Mouse (Mus musculus): Measurements from ENCODE around the gene 2810021J22Rik. TPM values are rescaled to one million over a fixed set of nuclear protein-coding genes. Genes with fewer than 3 reads are reported as not detected.

The 2810021J22Rik gene
- polyA plus RNA-seq, 1 experiment from 2014 or later = 11.4 TPM

DNA sequence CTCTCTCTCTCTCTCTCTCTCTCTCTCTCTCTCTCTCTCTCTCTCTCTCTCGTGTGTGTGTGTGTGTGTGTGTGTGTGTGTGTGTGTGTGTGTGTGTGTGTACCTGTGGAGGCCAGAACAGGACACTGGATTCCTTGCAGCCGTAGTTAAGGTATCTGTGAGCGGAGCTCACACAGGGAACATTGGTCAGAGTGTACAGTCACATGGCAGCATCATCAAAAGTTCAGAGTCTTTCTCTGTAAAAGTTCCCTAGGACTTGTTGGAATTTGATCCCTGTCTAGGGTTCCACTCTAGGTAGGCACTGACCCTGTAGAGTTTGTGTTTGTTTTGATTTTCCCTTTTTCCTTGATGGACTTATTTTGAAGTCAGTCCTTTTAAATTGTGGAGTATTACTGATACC, 59.6 kb downstream of the 2810021J22Rik start:
- Histone ChIP-seq H3K27ac (ENCODE audit: low read depth, low read length) (no peak overlapping the region), H3K9me3 (ENCODE audit: control insufficient read depth, low read length) (no peaks in the 10 kb centered on the region), H3K4me3 (ENCODE audit: low read depth, low read length) (no peak overlapping the region), H3K9ac (ENCODE audit: low read depth, low read length) (no peak overlapping the region), H3K27me3 (ENCODE audit: control insufficient read depth, insufficient read depth, low read length) (no peaks in the 10 kb centered on the region), H3K4me2 (replicated peaks; ENCODE audit: low read depth, low read length) (no peak overlapping the region), H3K36me3 (ENCODE audit: control insufficient read depth, insufficient read depth, low read length) (peaks cover 2% of the 10 kb centered on the region; the same call in 1 of the 2 replicates), H3K4me1 (replicated peaks; ENCODE audit: control insufficient read depth, insufficient read depth, low read length) (no peaks in the 10 kb centered on the region)
- DNase-seq (ENCODE audit: low spot score) (no peak), ATAC-seq (ENCODE audit: low FRiP score) (no peak)
- WGBS = 92% methylated on average over 2 of the region's 3 CpGs

- H3K36me3 ChIP-seq (ENCODE audit: control insufficient read depth, insufficient read depth, low read length) = peaks cover 4% of the 10 kb centered on the region; the same call in 1 of the 2 replicates
- H3K4me3 ChIP-seq (ENCODE audit: low read depth, low read length) = no peak overlapping the region
- no peaks in the 10 kb centered on the region for H3K9me3 ChIP-seq (ENCODE audit: control insufficient read depth, low read length)
- no peaks in the 10 kb centered on the region for H3K4me1 ChIP-seq (replicated peaks; ENCODE audit: control insufficient read depth, insufficient read depth, low read length)
- no peak overlapping the region for H3K27ac ChIP-seq (ENCODE audit: low read depth, low read length)
- DNase-seq (ENCODE audit: low spot score) (no peak), ATAC-seq (ENCODE audit: low FRiP score) (no peak)
- H3K4me2 ChIP-seq (replicated peaks; ENCODE audit: low read depth, low read length) = no peak overlapping the region
- no peaks in the 10 kb centered on the region for H3K27me3 ChIP-seq (ENCODE audit: control insufficient read depth, insufficient read depth, low read length)
- no peak overlapping the region for H3K9ac ChIP-seq (ENCODE audit: low read depth, low read length)
- 84% methylated on average over 2 of the region's 2 CpGs for WGBS
Measured at GRCm38 (mm10) chr11:58927053-58927452, 60.0 kb downstream of the 2810021J22Rik start.

GRCm38 (mm10) chr11:58927790-58928651, 61.0 kb downstream of the 2810021J22Rik start:
- H3K9me3 ChIP-seq (ENCODE audit: control insufficient read depth, low read length) = no peaks in the 10 kb centered on the region
- H3K27me3 ChIP-seq (ENCODE audit: control insufficient read depth, insufficient read depth, low read length) = no peaks in the 10 kb centered on the region
- 0 out of 2 replicates have a peak overlapping the region, but pooled peaks have one; percentile 6 for H3K4me3 ChIP-seq (ENCODE audit: low read depth, low read length)
- peaks cover 4% of the 10 kb centered on the region for H3K36me3 ChIP-seq (ENCODE audit: control insufficient read depth, insufficient read depth, low read length)
- peak; percentile 56 for ATAC-seq (ENCODE audit: low FRiP score)
- 0 out of 2 replicates have a peak overlapping the region, but pooled peaks have one; percentile 19 for H3K9ac ChIP-seq (ENCODE audit: low read depth, low read length)
- H3K4me2 ChIP-seq (replicated peaks; ENCODE audit: low read depth, low read length) = no peak overlapping the region
- peak; percentile 84 for DNase-seq (ENCODE audit: low spot score)
- 36% methylated on average over 20 of the region's 20 CpGs for WGBS
- no peaks in the 10 kb centered on the region for H3K4me1 ChIP-seq (replicated peaks; ENCODE audit: control insufficient read depth, insufficient read depth, low read length)
- peak overlapping the region; percentile 30; the same call in 1 of the 2 replicates for H3K27ac ChIP-seq (ENCODE audit: low read depth, low read length)

DNA sequence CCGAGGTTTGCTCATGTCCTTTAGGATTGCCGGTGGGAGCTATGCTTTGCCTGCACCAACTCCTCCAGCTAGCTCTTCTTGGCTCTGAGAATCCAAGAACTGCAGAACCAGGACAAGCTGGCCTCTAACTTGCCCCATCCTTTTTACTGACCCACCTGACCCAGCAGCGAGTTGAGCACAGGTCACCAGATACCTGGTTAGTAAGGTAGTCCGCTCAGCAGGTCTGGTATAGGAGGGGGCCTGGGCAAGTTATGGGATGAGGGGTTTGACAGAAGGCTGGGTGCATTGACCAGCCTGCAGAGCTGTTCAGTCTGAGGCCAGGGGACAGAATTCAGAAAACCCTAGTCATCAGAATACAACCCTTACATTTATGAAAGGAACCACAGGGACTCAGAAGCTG, 62.0 kb downstream of the 2810021J22Rik start:
- Histone ChIP-seq H3K9ac (ENCODE audit: low read depth, low read length) (no peak overlapping the region), H3K4me1 (replicated peaks; ENCODE audit: control insufficient read depth, insufficient read depth, low read length) (no peaks in the 10 kb centered on the region), H3K27me3 (ENCODE audit: control insufficient read depth, insufficient read depth, low read length) (no peaks in the 10 kb centered on the region), H3K36me3 (ENCODE audit: control insufficient read depth, insufficient read depth, low read length) (peaks cover 10% of the 10 kb centered on the region), H3K4me3 (ENCODE audit: low read depth, low read length) (no peak overlapping the region), H3K9me3 (ENCODE audit: control insufficient read depth, low read length) (no peaks in the 10 kb centered on the region), H3K27ac (ENCODE audit: low read depth, low read length) (no peak overlapping the region), H3K4me2 (replicated peaks; ENCODE audit: low read depth, low read length) (no peak overlapping the region)
- 80% methylated on average over 4 of the region's 4 CpGs for WGBS
- no peak for DNase-seq (ENCODE audit: low spot score)
- no peak for ATAC-seq (ENCODE audit: low FRiP score)

DNA sequence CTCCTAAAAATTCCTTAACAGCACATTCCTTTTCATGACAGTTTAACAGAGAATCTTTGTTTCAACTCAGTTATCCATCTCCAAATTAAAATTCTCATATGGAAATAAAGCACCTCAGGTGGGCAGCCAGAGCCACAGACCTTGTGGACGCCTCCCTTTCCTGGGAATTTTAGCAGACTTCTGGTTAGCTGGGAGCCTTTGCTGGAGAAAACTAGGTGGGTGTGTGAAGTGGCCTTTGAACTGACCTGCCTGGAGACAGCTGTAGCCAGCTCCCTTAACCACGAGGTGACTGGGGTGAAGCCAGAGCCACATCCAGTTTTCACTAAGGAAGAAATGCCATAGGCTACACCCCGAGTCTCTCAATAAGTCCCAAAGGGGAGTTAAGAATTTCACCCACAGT, 62.6 kb downstream of the 2810021J22Rik start:
- Histone ChIP-seq H3K36me3 (ENCODE audit: control insufficient read depth, insufficient read depth, low read length) (peaks cover 10% of the 10 kb centered on the region), H3K9ac (ENCODE audit: low read depth, low read length) (no peak overlapping the region), H3K4me2 (replicated peaks; ENCODE audit: low read depth, low read length) (no peak overlapping the region), H3K4me3 (ENCODE audit: low read depth, low read length) (no peak overlapping the region), H3K27ac (ENCODE audit: low read depth, low read length) (no peak overlapping the region), H3K9me3 (ENCODE audit: control insufficient read depth, low read length) (no peaks in the 10 kb centered on the region), H3K4me1 (replicated peaks; ENCODE audit: control insufficient read depth, insufficient read depth, low read length) (no peaks in the 10 kb centered on the region), H3K27me3 (ENCODE audit: control insufficient read depth, insufficient read depth, low read length) (no peaks in the 10 kb centered on the region)
- 68% methylated on average over 3 of the region's 3 CpGs for WGBS
- no peak for ATAC-seq (ENCODE audit: low FRiP score)
- no peak for DNase-seq (ENCODE audit: low spot score)

DNA sequence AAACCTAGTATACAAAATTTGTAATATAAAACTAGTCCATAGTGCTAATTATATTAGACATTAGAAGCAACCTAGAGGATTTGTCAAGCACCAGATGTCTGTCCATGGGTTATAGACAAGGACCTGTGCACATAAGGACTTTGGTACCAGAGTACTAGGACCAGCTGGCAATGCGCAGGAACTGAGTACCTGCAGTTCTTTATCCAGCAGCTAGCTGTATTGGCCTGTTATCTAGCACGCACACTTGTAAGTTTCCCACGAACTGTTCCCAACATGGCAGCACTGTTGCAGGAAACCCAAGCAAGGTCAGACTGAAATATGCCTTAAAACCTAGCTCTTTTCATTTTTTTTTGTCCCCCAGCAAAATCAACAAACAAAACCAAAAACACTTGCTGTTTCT, 63.2 kb downstream of the 2810021J22Rik start:
- Histone ChIP-seq H3K4me1 (replicated peaks; ENCODE audit: control insufficient read depth, insufficient read depth, low read length) (no peaks in the 10 kb centered on the region), H3K9ac (ENCODE audit: low read depth, low read length) (no peak overlapping the region), H3K27me3 (ENCODE audit: control insufficient read depth, insufficient read depth, low read length) (no peaks in the 10 kb centered on the region), H3K27ac (ENCODE audit: low read depth, low read length) (no peak overlapping the region), H3K4me2 (replicated peaks; ENCODE audit: low read depth, low read length) (no peak overlapping the region), H3K4me3 (ENCODE audit: low read depth, low read length) (no peak overlapping the region), H3K9me3 (ENCODE audit: control insufficient read depth, low read length) (no peaks in the 10 kb centered on the region), H3K36me3 (ENCODE audit: control insufficient read depth, insufficient read depth, low read length) (peaks cover 10% of the 10 kb centered on the region)
- no peak for ATAC-seq (ENCODE audit: low FRiP score)
- WGBS = 95% methylated on average over 3 of the region's 3 CpGs
- no peak for DNase-seq (ENCODE audit: low spot score)

GRCm38 (mm10) chr11:58931576-58931975, 64.6 kb downstream of the 2810021J22Rik start:
- ATAC-seq (ENCODE audit: low FRiP score) (no peak), DNase-seq (ENCODE audit: low spot score) (no peak)
- H3K4me3 ChIP-seq (ENCODE audit: low read depth, low read length) = no peak overlapping the region
- no peaks in the 10 kb centered on the region for H3K27me3 ChIP-seq (ENCODE audit: control insufficient read depth, insufficient read depth, low read length)
- 0 out of 2 replicates have a peak, but pooled peaks cover 1% of the 10 kb centered on the region for H3K4me1 ChIP-seq (replicated peaks; ENCODE audit: control insufficient read depth, insufficient read depth, low read length)
- 86% methylated on average over 4 of the region's 4 CpGs for WGBS
- H3K27ac ChIP-seq (ENCODE audit: low read depth, low read length) = no peak overlapping the region
- no peak overlapping the region for H3K4me2 ChIP-seq (replicated peaks; ENCODE audit: low read depth, low read length)
- no peaks in the 10 kb centered on the region for H3K9me3 ChIP-seq (ENCODE audit: control insufficient read depth, low read length)
- H3K9ac ChIP-seq (ENCODE audit: low read depth, low read length) = no peak overlapping the region
- H3K36me3 ChIP-seq (ENCODE audit: control insufficient read depth, insufficient read depth, low read length) = peaks cover 12% of the 10 kb centered on the region

All from hindbrain, embryonic 11.5 days (tissue).